Mouse (Mus musculus) liver, embryonic 14.5 days (tissue): ENCODE results near the gene Abca2.

ENCODE experiments used
- CTCF ChIP-seq: IDR thresholded peaks from 2 replicates; pipeline ENCODE4 v1.5.1; 2016; ENCODE audit warnings: antibody characterized with exemption, low read depth, control low read depth
- EP300 ChIP-seq: IDR thresholded peaks from 2 replicates; pipeline ENCODE4 v1.6.1; 2016; ENCODE audit warnings: antibody characterized with exemption, low read depth

DNA sequence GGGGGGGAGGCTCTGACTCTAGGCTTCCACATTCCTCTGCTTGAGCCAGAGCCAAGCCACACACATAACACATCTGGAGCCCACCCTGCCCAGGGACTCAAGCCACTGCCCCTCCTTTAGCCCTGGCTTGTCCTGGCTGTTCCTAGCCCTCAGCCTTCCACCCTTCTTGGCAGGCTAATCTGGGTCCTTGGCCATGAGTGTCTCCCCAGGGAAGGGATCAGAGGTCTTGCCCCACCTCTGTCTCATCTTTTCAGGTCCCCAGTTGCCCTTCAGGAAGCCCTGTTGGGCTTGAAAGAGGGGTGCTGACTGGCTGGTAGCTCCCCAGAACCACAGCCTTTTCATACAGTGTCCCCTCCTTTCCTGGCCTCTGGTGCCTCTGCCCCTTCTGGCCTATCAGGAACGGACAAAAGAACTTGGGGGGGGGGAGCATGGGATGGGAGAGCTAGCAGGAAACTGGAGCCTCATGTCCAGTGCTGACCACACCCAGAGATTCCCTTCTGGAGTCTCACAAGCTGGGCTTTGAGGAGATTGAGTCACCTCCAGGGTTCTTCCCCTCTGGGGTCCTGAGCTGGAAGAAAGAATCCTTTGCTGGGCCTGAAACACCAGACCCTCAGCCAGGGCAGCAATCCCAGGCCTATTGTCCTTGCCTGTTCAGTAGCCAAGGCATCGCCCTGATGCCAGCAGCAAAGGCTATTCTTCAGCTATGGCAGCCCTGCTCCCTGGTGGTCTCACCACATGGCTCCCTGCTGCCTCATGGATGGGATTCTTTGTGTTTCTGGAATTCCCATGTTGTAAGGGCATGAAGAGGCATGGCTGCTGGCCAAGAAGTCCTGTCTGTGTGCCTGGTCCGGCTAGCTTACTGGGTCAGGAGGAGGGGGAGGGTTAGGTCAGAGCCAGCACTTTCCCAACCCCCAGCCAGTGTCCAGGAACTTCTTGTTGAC, 34.0 kb upstream of the Abca2 start:
- no peak for TF ChIP-seq CTCF
- no peak for TF ChIP-seq EP300
